8 mouse cellular contexts compared by ENCODE assay signal in genomic region chr8:85025098-85025932, GRCm38 (mm10). TPM values are rescaled to one million over a fixed set of nuclear protein-coding genes. Genes with fewer than 3 reads are reported as not detected.
DNase-seq lines count a peak whose midpoint lies in the region; ATAC-seq and TF ChIP-seq lines count a peak whose summit lies in the region.

Asna1 (minus strand) TSS chr8:85025281.

- peak within 1 kb of the TSS; percentile 88 for H3K4me2 ChIP-seq in lung, postnatal 0 days (replicated peaks; ENCODE audit: low read depth, low read length)

- H3K9me3 ChIP-seq in hindbrain, embryonic 10.5 days, result no peaks in the 10 kb centered on the region
- no peaks in the 10 kb centered on the region for H3K9me3 ChIP-seq in lung, postnatal 0 days (ENCODE audit: low read length)

- H3K9ac ChIP-seq in lung, postnatal 0 days (replicated peaks; ENCODE audit: low read depth), result peak within 1 kb of the TSS; percentile 58

- H3K27ac ChIP-seq in hindbrain, embryonic 10.5 days, result peak within 1 kb of the TSS; percentile 99
- H3K27ac ChIP-seq in lung, postnatal 0 days (ENCODE audit: low read length), result peak within 1 kb of the TSS; percentile 74

- TF ChIP-seq CTCF in lung, postnatal 0 days (IDR thresholded peaks at IDR 0.05), result no peak

- H3K27me3 ChIP-seq in hindbrain, embryonic 10.5 days (ENCODE audit: insufficient read depth, poor library complexity, severe bottlenecking), result no peaks in the 10 kb centered on the region
- no peaks in the 10 kb centered on the region for H3K27me3 ChIP-seq in lung, postnatal 0 days (replicated peaks; ENCODE audit: insufficient read depth, low read length)

- TF ChIP-seq EP300 in lung, postnatal 0 days (IDR thresholded peaks at IDR 0.05), result peak; percentile 74

- peaks cover 45% of the 10 kb centered on the region for H3K4me1 ChIP-seq in hindbrain, embryonic 10.5 days (replicated peaks)
- H3K4me1 ChIP-seq in lung, postnatal 0 days (ENCODE audit: insufficient read depth, low read depth, low read length), result peaks cover 23% of the 10 kb centered on the region

- peak; percentile 91 for ATAC-seq in frontal cortex, adult (ENCODE audit: low TSS enrichment)
- ATAC-seq in lung, postnatal 0 days, result peak; percentile 92

- H3K4me3 ChIP-seq in hindbrain, embryonic 10.5 days, result peak within 1 kb of the TSS; percentile 99
- H3K4me3 ChIP-seq in lung, postnatal 0 days (ENCODE audit: low read depth, low read length), result peak within 1 kb of the TSS; percentile 83

- 7% methylated on average over 30 of the region's 30 CpGs for WGBS in hindbrain, embryonic 10.5 days
- 4% methylated on average over 30 of the region's 30 CpGs for WGBS in lung, postnatal 0 days

- peaks cover 54% of the 10 kb centered on the region for H3K36me3 ChIP-seq in hindbrain, embryonic 10.5 days
- H3K36me3 ChIP-seq in lung, postnatal 0 days (ENCODE audit: insufficient read depth, low read length), result peaks cover 15% of the 10 kb centered on the region

- DNase-seq in MN1 (ENCODE audit: low spot score), result peak; percentile 96
- DNase-seq in cerebellum, adult 9-10 months, result peak; percentile 92
- DNase-seq in hindbrain, embryonic 10.5 days (ENCODE audit: low spot score), result peak; percentile 87
- DNase-seq in layer of hippocampus, adult 9-11 months, result peak; percentile 94
- peak; percentile 99 for DNase-seq in lung, postnatal 0 days (ENCODE audit: low spot score)
- peak; percentile 60 for DNase-seq in ovary, postnatal 14 days (ENCODE audit: low spot score)
- DNase-seq in thymus, postnatal 14 days, result peak; percentile 80

RNA-seq across cellular contexts. Expression of gene Asna1, which starts in this region (rescaled TPM):
- polyA plus RNA-seq in hindbrain, embryonic 10.5 days (2016; fragmentation: Nextera tagmentation; extraction: Ambion mirVana), result 162 and 176 TPM in 2 replicates
- polyA plus RNA-seq in lung, postnatal 0 days (2015; fragmentation: Nextera tagmentation; extraction: Ambion mirVana), result 80.9 and 83.1 TPM in 2 replicates

Comparison
In these comparisons a context has a peak if more than half of its experiments do, and no peak if none do; other contexts are left out.
1. Peak in every context shown above with its lines: DNase-seq, ATAC-seq, H3K4me3 ChIP-seq and H3K27ac ChIP-seq.